Mouse (Mus musculus): ENCODE measurements around the gene Asic4. TPM values are rescaled to one million over a fixed set of nuclear protein-coding genes. Genes with fewer than 3 reads are reported as not detected.

Asic4 gene
- polyA plus RNA-seq (2016; fragmentation: Nextera tagmentation; extraction: Ambion mirVana), result 18.3 and 19.0 TPM in 2 replicates

DNA sequence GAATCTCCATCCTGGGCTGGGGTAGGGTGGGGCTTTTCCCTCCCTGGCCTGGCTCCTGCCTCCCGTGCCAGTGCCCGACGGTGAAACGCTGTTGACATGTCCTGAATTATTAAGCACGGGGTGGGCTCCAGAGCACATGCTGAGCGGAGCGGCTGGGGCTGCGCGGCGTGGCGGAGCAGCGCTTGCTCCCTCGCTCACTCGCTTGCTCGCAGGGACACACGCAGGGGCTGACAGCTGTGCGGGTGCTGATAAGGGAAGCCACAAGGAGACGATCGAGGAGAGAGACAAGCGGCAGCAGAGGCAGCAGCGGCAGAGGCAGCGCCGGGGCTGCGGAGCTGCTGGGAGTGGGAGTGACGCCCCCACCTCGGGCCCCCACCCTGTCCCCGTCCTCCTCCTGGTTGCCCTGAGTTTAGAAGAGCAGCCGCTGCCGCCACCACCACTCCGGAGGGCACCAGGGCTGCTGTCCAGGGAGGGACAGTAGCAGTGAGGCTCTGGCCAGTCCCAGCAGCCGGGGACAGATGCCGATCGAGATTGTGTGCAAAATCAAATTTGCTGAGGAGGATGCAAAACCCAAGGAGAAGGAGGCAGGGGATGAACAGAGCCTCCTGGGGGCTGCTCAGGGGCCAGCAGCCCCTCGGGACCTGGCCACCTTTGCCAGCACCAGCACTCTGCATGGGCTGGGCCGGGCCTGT, at the start of gene Asic4:
Gene Asic4, plus strand, starts transcription at position 123 of the 692 bp plus-strand sequence.
- Histone ChIP-seq H3K27ac (peak within 1 kb of the TSS; percentile 65), H3K4me1 (peaks cover 96% of the 10 kb centered on the region), H3K9me3 (replicated peaks) (no peaks in the 10 kb centered on the region), H3K4me3 (peak within 1 kb of the TSS; percentile 26), H3K27me3 (peaks cover 75% of the 10 kb centered on the region), H3K4me2 (replicated peaks) (peak within 1 kb of the TSS; percentile 58), H3K36me3 (no peaks in the 10 kb centered on the region), H3K9ac (peak within 1 kb of the TSS; percentile 60)
- no peak for ATAC-seq (ENCODE audit: low FRiP score)
- 1% methylated on average over 35 of the region's 35 CpGs for WGBS

DNA sequence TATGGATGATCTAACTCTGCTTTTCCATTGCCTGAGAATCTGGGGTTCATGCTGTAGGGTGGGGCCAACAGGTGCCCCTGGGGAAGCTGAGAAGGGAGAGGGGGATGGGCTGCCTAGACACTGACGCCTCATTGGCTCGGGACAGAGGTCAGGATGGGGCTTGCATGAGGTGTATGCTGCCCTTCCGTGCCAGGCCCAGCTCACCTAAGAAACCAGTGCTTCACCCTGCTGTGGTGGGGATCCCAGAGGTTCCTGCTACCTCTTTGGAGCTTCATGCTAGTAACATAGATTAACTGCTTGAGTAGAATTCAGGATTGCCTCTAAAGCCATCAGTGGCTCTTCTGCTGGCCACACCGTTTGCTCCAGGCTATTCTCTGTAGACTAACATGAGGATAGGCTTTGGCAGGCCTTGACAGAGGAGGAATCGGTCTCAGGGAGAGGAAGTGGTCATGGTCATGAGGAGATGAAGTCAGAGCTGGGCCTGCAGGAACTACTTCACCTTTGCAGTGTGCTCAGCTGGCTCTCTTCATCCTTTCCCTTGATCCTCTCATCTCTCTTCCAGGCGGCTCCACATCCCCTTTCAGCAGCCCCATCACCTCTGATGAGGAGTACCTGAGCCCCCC, 49.6 kb upstream of the Asic4 start:
- Histone ChIP-seq H3K4me2 (replicated peaks) (peak overlapping the region; percentile 38), H3K4me1 (peaks cover 37% of the 10 kb centered on the region), H3K9me3 (replicated peaks) (no peaks in the 10 kb centered on the region), H3K9ac (peak overlapping the region; percentile 49; the same call in 1 of the 2 replicates), H3K36me3 (peaks cover 32% of the 10 kb centered on the region), H3K4me3 (no peak overlapping the region), H3K27ac (peak overlapping the region; percentile 64), H3K27me3 (no peaks in the 10 kb centered on the region)
- 47% methylated on average over 6 of the region's 6 CpGs for WGBS
- ATAC-seq (ENCODE audit: low FRiP score), result no peak

DNA sequence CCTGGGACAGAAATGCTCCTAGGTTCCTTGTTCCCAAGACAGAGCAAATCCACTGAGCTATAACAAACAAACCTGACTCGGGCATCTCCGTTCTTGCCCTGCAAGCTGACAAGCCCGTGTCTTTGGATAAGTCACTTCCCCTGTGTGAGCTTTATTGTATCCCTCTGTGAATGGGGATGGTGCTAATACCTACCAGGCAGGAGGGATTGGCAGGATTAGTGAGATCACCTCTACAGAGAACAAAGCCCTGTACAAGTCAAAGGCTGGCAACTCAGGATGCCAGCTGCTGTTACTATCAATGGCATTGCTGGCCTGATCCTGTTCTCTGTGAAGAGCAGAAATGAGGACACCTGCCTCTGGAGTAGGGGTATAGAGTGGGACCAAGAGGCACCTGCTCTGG, 44.7 kb upstream of the Asic4 start:
- Histone ChIP-seq H3K9ac (no peak overlapping the region), H3K27ac (no peak overlapping the region), H3K4me3 (no peak overlapping the region), H3K4me2 (replicated peaks) (no peak overlapping the region), H3K4me1 (peaks cover 15% of the 10 kb centered on the region), H3K36me3 (peaks cover 41% of the 10 kb centered on the region), H3K27me3 (no peaks in the 10 kb centered on the region), H3K9me3 (replicated peaks) (no peaks in the 10 kb centered on the region)
- WGBS, result 83% methylated on average over 3 of the region's 3 CpGs
- ATAC-seq (ENCODE audit: low FRiP score), result no peak

DNA sequence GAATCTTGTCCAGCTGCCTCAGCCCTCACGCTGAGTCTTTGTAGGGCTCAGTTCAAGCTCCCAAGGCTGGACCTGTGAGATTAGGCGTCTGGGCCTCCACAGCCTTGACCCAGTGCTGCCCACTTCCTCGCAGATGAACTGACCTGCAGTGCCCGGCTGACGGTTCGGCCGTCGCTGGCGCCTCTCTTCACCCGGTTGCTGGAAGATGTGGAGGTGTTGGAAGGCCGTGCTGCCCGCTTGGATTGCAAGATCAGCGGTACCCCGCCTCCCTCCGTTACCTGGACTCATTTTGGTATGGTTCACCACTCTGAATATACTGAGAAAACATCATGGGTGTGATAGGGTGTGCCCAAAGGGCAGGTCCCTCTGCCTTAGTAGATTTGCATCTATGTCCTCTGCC, 44.1 kb upstream of the Asic4 start:
- no peaks in the 10 kb centered on the region for H3K27me3 ChIP-seq
- H3K27ac ChIP-seq, result no peak overlapping the region
- H3K4me2 ChIP-seq (replicated peaks), result no peak overlapping the region
- ATAC-seq (ENCODE audit: low FRiP score), result no peak
- peaks cover 40% of the 10 kb centered on the region for H3K36me3 ChIP-seq
- H3K9me3 ChIP-seq (replicated peaks), result no peaks in the 10 kb centered on the region
- H3K4me1 ChIP-seq, result peaks cover 15% of the 10 kb centered on the region
- no peak overlapping the region for H3K4me3 ChIP-seq
- 93% methylated on average over 15 of the region's 15 CpGs for WGBS
- H3K9ac ChIP-seq, result no peak overlapping the region

DNA sequence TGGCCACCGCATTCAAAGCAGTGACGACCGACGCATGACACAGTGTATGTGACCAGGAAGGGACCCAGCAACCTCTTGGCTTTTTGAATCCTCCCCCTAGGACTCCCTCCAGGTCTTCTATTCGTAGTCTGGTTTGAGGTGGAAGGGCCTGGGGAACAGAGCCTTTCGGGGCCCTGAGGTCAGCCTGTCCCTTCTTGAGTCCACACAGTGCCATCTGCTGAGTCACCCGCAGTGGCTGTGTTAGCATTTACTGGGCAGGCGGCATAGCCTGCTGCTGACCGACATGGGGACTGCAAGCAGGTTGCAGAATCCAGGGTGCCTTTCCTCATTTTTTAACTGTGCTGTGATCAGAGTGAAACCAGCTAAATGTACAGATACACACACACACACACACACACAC, 43.2 kb upstream of the Asic4 start:
- no peaks in the 10 kb centered on the region for H3K9me3 ChIP-seq (replicated peaks)
- H3K27ac ChIP-seq, result no peak overlapping the region
- H3K27me3 ChIP-seq, result no peaks in the 10 kb centered on the region
- H3K4me1 ChIP-seq, result peaks cover 11% of the 10 kb centered on the region
- WGBS, result 88% methylated on average over 9 of the region's 9 CpGs
- H3K36me3 ChIP-seq, result peaks cover 33% of the 10 kb centered on the region
- H3K4me3 ChIP-seq, result no peak overlapping the region
- H3K4me2 ChIP-seq (replicated peaks), result no peak overlapping the region
- no peak overlapping the region for H3K9ac ChIP-seq
- ATAC-seq (ENCODE audit: low FRiP score), result no peak

DNA sequence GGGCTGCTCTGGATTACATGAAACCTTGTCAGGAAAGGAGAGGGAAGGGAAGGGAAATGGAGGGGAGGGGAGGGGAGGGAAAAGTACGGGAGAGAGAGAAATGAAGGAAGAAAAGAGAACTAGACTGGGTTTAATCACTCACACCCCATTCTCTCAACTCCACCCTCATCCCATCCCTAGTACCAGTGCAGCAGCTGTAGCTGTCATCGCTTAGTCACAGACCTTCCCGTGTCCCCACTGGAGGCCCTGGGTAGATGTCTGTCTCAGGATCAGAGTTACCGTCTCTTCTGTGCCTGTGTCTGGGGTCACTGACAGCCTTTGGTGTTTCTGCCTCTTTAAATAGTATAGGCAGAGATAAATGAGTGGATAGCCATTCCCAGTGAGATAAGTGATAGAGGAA, 42.0 kb upstream of the Asic4 start:
- ATAC-seq (ENCODE audit: low FRiP score), result no peak
- WGBS, result 74% methylated on average over 4 of the region's 4 CpGs

DNA sequence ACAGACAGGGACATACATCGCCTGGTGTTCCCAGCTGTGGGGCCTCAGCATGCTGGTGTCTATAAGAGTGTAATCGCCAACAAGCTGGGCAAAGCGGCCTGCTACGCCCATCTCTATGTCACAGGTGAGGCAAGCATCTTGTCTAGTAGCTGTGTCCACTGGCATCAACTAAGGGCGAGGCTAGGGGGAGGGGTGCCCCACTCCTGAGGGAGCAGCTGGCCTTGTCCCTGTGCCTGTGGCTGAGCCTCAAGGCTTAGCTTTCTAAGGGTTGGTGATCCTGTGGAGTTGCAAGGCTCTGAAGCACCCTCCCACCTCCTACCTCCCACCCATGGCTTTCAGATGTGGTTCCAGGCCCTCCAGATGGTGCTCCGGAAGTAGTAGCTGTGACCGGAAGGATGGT, 40.3 kb upstream of the Asic4 start:
- no peak overlapping the region for H3K4me2 ChIP-seq (replicated peaks)
- H3K36me3 ChIP-seq, result peaks cover 15% of the 10 kb centered on the region
- WGBS, result 91% methylated on average over 7 of the region's 7 CpGs
- no peak for ATAC-seq (ENCODE audit: low FRiP score)
- peaks cover under 1% of the 10 kb centered on the region; the same call in 1 of the 2 replicates for H3K27me3 ChIP-seq
- H3K9me3 ChIP-seq (replicated peaks), result no peaks in the 10 kb centered on the region
- no peak overlapping the region for H3K9ac ChIP-seq
- H3K4me3 ChIP-seq, result no peak overlapping the region
- peaks cover 13% of the 10 kb centered on the region for H3K4me1 ChIP-seq
- H3K27ac ChIP-seq, result no peak overlapping the region

More for the DNA sequence above, 42.0 kb upstream of the Asic4 start:
- Histone ChIP-seq H3K27me3 (no peaks in the 10 kb centered on the region), H3K9ac (no peak overlapping the region), H3K4me3 (no peak overlapping the region), H3K4me1 (peaks cover 14% of the 10 kb centered on the region), H3K4me2 (replicated peaks) (no peak overlapping the region), H3K9me3 (replicated peaks) (no peaks in the 10 kb centered on the region), H3K27ac (no peak overlapping the region), H3K36me3 (peaks cover 26% of the 10 kb centered on the region)

DNA sequence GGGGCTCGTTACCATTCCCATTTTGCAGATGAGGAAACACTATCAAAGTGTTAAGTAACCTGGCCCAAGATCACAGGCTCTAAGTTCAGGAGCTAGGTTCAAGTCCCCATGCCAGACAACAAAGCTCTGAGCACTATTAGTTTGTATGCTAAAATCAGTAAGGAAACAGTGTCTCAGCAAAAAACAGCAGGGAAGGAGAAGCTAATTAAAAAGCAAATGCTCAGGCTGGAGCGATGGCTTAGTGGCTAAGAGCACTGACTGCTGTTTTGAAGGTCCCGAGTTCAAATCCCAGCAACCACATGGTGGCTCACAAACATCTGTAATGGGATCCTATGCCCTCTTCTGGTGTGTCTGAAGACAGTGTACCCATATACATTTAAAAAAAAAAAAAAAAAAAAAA, 38.0 kb upstream of the Asic4 start:
- no peak overlapping the region for H3K9ac ChIP-seq
- peaks cover 12% of the 10 kb centered on the region for H3K36me3 ChIP-seq
- H3K4me2 ChIP-seq (replicated peaks), result no peak overlapping the region
- H3K4me3 ChIP-seq, result no peak overlapping the region
- no peak for ATAC-seq (ENCODE audit: low FRiP score)
- H3K4me1 ChIP-seq, result peaks cover 13% of the 10 kb centered on the region
- H3K9me3 ChIP-seq (replicated peaks), result no peaks in the 10 kb centered on the region
- WGBS, result 93% methylated on average over 3 of the region's 3 CpGs
- H3K27ac ChIP-seq, result no peak overlapping the region
- H3K27me3 ChIP-seq, result peaks cover 7% of the 10 kb centered on the region

DNA sequence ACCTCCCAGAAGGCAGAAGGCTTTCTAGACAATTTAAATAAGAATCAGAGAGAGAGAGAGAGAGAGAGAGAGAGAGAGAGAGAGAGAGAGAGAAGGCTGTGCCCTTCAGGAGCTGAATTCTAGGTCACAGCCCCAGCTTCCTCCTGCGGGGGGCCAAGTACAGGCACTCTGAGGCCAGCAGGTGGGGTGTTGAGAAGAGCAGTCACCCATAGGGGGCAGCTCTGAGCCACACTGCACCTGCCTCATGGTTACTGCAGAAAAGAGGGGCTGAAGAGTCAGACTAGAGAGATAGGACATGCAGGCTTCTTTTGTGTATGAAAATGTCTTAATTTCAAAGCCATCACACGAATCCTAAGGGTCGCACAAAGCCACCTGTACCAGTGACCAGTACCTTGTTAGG, 36.5 kb upstream of the Asic4 start:
- 66% methylated on average over 3 of the region's 3 CpGs for WGBS
- ATAC-seq (ENCODE audit: low FRiP score), result no peak

DNA sequence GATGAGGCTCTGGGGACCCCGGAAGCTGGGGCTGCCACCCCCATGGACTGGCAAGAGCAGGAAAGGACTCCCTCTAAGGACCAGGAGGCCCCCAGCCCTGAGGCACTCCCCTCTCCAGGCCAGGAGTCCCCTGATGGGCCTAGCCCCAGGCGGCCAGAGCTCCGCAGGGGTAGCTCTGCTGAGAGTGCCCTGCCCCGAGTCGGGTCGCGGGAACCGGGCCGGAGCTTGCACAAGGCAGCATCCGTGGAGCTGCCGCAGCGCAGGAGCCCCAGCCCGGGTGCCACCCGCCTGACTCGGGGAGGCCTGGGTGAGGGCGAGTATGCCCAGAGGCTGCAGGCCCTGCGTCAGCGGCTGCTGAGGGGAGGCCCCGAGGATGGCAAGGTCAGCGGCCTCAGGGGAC, 28.4 kb upstream of the Asic4 start:
- Histone ChIP-seq H3K9me3 (replicated peaks) (no peaks in the 10 kb centered on the region), H3K4me2 (replicated peaks) (peak overlapping the region; percentile 58), H3K36me3 (0 out of 2 replicates have a peak, but pooled peaks cover 4% of the 10 kb centered on the region), H3K4me1 (peaks cover 38% of the 10 kb centered on the region), H3K4me3 (peak overlapping the region; percentile 38), H3K27me3 (peaks cover 56% of the 10 kb centered on the region), H3K9ac (peak overlapping the region; percentile 29; the same call in 1 of the 2 replicates), H3K27ac (no peak overlapping the region)
- WGBS, result 4% methylated on average over 20 of the region's 20 CpGs
- 0 out of 2 replicates have a peak, but pooled peaks have one; percentile 11 for ATAC-seq (ENCODE audit: low FRiP score)

More for the DNA sequence above, 36.5 kb upstream of the Asic4 start:
- H3K4me2 ChIP-seq (replicated peaks), result no peak overlapping the region
- no peak overlapping the region for H3K9ac ChIP-seq
- no peak overlapping the region for H3K4me3 ChIP-seq
- no peaks in the 10 kb centered on the region for H3K9me3 ChIP-seq (replicated peaks)
- peaks cover 13% of the 10 kb centered on the region for H3K4me1 ChIP-seq
- peaks cover 9% of the 10 kb centered on the region for H3K27me3 ChIP-seq
- H3K36me3 ChIP-seq, result peaks cover 14% of the 10 kb centered on the region
- H3K27ac ChIP-seq, result no peak overlapping the region

DNA sequence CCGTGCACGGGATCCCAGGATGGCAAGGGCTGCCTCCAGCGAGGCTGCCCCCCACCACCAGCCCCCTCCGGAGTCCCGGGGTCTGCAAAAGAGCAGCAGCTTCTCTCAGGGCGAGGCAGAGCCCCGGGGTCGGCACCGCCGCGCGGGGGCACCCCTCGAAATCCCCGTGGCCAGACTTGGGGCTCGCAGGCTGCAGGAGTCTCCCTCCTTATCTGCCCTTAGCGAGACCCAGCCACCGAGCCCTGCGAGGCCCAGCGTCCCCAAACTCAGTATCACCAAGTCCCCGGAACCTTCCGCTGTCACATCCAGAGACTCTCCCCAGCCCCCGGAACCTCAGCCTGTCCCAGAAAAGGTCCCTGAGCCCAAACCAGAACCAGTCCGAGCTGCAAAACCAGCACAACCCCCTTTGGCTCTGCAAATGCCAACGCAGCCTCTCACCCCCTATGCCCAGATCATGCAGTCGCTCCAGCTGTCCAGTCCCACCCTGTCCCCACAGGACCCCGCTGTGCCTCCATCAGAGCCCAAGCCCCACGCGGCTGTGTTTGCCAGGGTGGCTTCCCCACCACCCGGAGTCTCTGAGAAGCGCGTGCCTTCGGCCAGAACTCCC, 27.9 kb upstream of the Asic4 start:
- Histone ChIP-seq H3K4me3 (peak overlapping the region; percentile 38), H3K9me3 (replicated peaks) (no peaks in the 10 kb centered on the region), H3K27ac (no peak overlapping the region), H3K36me3 (0 out of 2 replicates have a peak, but pooled peaks cover 4% of the 10 kb centered on the region), H3K4me1 (peaks cover 38% of the 10 kb centered on the region), H3K4me2 (replicated peaks) (peak overlapping the region; percentile 58), H3K27me3 (peaks cover 54% of the 10 kb centered on the region), H3K9ac (peak overlapping the region; percentile 56)
- WGBS, result 5% methylated on average over 31 of the region's 32 CpGs
- peak; percentile 3; the same call in 1 of the 2 replicates for ATAC-seq (ENCODE audit: low FRiP score)

DNA sequence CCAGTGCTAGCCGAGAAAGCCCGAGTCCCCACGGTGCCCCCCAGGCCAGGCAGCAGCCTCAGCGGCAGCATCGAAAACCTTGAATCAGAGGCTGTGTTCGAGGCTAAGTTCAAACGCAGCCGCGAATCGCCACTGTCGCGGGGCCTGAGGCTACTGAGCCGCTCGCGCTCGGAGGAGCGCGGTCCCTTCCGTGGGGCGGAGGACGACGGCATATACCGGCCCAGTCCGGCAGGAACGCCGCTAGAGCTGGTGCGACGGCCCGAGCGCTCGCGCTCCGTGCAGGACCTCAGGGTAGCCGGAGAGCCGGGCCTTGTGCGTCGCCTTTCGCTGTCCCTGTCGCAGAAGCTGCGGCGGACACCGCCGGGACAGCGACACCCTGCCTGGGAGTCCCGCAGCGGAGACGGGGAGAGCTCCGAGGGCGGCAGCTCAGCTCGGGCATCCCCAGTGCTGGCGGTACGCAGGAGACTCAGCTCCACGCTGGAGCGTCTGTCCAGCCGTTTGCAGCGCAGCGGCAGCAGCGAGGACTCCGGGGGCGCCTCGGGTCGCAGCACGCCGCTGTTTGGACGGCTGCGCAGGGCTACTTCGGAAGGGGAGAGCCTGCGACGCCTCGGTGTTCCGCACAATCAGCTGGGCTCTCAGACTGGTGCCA, 27.3 kb upstream of the Asic4 start:
- H3K9me3 ChIP-seq (replicated peaks), result no peaks in the 10 kb centered on the region
- WGBS, result 1% methylated on average over 71 of the region's 71 CpGs
- ATAC-seq (ENCODE audit: low FRiP score), result peak; percentile 33
- H3K4me3 ChIP-seq, result peak overlapping the region; percentile 38
- H3K9ac ChIP-seq, result peak overlapping the region; percentile 56
- H3K4me1 ChIP-seq, result peaks cover 38% of the 10 kb centered on the region
- no peak overlapping the region for H3K27ac ChIP-seq
- H3K4me2 ChIP-seq (replicated peaks), result peak overlapping the region; percentile 58
- peaks cover 52% of the 10 kb centered on the region for H3K27me3 ChIP-seq
- H3K36me3 ChIP-seq, result 0 out of 2 replicates have a peak, but pooled peaks cover 4% of the 10 kb centered on the region
